Mouse (Mus musculus) ES-Bruce4 (cell line): ENCODE results near the gene Hsf2bp.

Source experiments
- CTCF ChIP-seq: IDR thresholded peaks from one replicate; pipeline ENCODE4 v1.8.1; 2011; ENCODE audit warnings: low read depth, low read length
- POLR2A ChIP-seq: IDR thresholded peaks from one replicate; pipeline ENCODE4 v1.8.1; 2011; ENCODE audit warnings: low read length; ENCODE audit not compliant: insufficient read depth

- TF ChIP-seq CTCF (no peak), POLR2A (no peak)
Measured at GRCm38 (mm10) chr17:32074658-32075057, 38.5 kb upstream of the Hsf2bp start.
